Mouse (Mus musculus) thymus, postnatal 4 days (tissue): ENCODE measurements around the gene Xrra1.

Experiments
- DNase-seq: peaks from one replicate; pipeline ENCODE4 v3.0.0; 2021

Gene Xrra1

GRCm38 (mm10) chr7:99957226-99957965 lies 98.5 kb downstream of the Xrra1 start:
- DNase-seq: no peak

- peak; percentile 2 for DNase-seq
Observed at GRCm38 (mm10) chr7:99960571-99960970, 101.7 kb downstream of the Xrra1 start.

DNA sequence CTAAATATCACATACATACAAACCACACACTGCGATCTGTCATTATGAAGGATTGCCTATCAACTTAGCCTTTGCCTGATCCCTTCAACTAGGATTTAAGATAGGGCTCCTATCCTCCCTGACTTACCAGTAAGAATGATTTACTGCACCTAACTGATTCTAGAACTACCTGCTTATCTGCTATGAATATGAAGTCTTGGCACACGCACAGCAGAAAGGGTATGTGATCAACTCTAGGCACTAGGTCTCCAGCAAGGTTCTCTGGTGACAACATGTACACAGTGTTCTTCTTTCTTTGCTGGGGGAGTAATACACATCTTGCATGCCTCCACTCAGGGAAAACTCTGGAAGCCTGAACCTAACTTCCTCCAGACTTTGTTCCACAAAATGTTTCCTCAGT lies 102.6 kb downstream of the Xrra1 start:
- DNase-seq: no peak

- peak; percentile 19 for DNase-seq
Observed at GRCm38 (mm10) chr7:99962536-99963236, 103.8 kb downstream of the Xrra1 start.

DNA sequence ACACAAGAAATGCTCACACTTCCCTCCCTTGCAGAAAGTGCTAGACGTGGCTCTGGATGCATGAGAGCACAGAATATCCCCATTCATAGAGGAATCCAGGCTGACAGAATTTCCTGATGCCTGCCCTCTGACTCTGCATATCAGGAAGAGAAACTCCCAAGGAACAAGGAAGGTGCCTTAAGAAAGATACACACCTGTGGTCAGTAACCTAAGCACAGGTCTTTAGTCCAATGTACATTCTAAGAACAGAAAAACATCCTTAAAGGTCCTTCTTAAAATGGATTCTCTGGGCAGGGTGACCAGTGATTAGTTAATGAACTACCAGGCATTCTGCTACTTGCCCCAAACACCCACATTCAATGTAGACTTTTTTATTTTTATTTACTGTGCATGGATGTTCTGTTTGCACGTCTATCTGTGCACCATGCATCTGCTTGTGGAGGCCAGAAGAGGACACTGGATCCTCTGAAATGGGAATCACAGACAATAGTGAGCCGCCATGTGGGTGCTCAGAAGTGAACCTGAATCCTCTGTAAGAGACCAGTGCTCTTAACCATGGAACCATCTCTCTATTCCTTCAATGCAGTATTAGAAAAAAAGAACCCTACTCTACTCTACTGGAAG lies 104.4 kb downstream of the Xrra1 start:
- DNase-seq: peak; percentile 4

- no peak for DNase-seq
Observed at GRCm38 (mm10) chr7:99965020-99965841, 106.3 kb downstream of the Xrra1 start.

DNA sequence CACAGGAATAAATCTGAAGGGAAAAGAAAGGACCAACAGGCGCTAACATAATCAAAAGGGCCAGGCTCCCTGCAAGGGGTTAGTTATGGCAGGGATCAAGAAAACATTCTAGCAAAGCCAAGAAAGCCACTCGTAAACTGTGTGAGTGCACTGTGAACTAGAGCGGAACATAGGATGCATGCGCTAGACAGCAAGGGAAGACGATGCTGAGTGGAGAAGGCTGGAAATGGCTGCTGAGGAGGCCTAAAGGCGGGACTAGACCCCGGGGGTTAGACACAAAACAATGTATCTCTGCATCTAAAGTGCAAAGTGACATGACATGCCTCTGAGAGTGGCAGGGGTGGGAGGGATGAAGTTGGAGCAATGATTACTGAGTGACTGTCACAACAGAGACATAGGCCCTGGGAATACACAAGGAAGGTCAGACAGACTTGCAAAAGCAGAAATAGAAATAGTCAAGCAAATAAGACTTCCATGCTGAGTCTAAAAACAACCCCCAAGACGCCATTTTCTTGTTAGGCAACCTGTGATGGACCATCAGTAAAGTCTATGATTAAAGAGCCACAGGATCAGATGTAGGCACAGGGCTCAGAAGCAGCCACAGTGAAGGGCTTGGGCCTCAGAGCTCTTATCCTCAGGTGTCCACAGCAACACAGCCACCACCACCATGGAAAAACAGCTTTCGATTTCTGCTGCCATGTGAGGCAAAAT lies 107.2 kb downstream of the Xrra1 start:
- DNase-seq: no peak
